Comparison of ENCODE assay signal across 7 mouse cellular contexts in genomic region chr19:45783181-45783932, GRCm38 (mm10). TPM values are rescaled to one million over a fixed set of nuclear protein-coding genes. Genes with fewer than 3 reads are reported as not detected.
DNase-seq lines count a peak whose midpoint lies in the region; ATAC-seq lines count a peak whose summit lies in the region.

Gene Mgea5, minus strand, starts transcription at chr19:45783837.

- no peaks in the 10 kb centered on the region for H3K27me3 ChIP-seq in intestine, embryonic 15.5 days (replicated peaks)
- no peaks in the 10 kb centered on the region for H3K27me3 ChIP-seq in midbrain, embryonic 10.5 days (ENCODE audit: low read depth, poor library complexity, severe bottlenecking)

- intact Hi-C loops in gastrocnemius, postnatal 36 days (cut with DNase I), result no loop called here
- intact Hi-C loops in left cerebral cortex, postnatal 25 days (cut with DNase I), result no loop called here

- peak; percentile 98 for ATAC-seq in intestine, embryonic 15.5 days

- H3K4me3 ChIP-seq in intestine, embryonic 15.5 days (replicated peaks), result peak within 1 kb of the TSS; percentile 100
- peak within 1 kb of the TSS; percentile 100 for H3K4me3 ChIP-seq in midbrain, embryonic 10.5 days

- 0% methylated on average over 57 of the region's 71 CpGs for WGBS in intestine, embryonic 15.5 days
- WGBS in midbrain, embryonic 10.5 days, result under 1% methylated on average over 62 of the region's 71 CpGs

- peaks cover 7% of the 10 kb centered on the region for H3K36me3 ChIP-seq in intestine, embryonic 15.5 days
- peaks cover 28% of the 10 kb centered on the region for H3K36me3 ChIP-seq in midbrain, embryonic 10.5 days

- H3K4me2 ChIP-seq in intestine, embryonic 15.5 days (replicated peaks), result peak within 1 kb of the TSS; percentile 71

- peaks cover 20% of the 10 kb centered on the region for H3K4me1 ChIP-seq in intestine, embryonic 15.5 days (replicated peaks)
- peaks cover 35% of the 10 kb centered on the region for H3K4me1 ChIP-seq in midbrain, embryonic 10.5 days

- H3K27ac ChIP-seq in intestine, embryonic 15.5 days, result peak within 1 kb of the TSS; percentile 96
- H3K27ac ChIP-seq in midbrain, embryonic 10.5 days (replicated peaks), result peak within 1 kb of the TSS; percentile 99

- peak; percentile 99 for DNase-seq in adrenal gland, adult 2 months
- peak; percentile 96 for DNase-seq in embryo, embryonic 11.5 days (ENCODE audit: low read depth, low spot score)
- DNase-seq in gastrocnemius, postnatal 36 days, result peak; percentile 94 to 97
- DNase-seq in left cerebral cortex, postnatal 25 days (ENCODE audit: low spot score in 2 of 2), result peak; percentile 98 to 99
- DNase-seq in midbrain, embryonic 10.5 days (ENCODE audit: low spot score), result peak; percentile 99
- peak; percentile 97 for DNase-seq in right cerebral cortex, postnatal 4 days

- peak within 1 kb of the TSS; percentile 98 for H3K9ac ChIP-seq in intestine, embryonic 15.5 days

- no peaks in the 10 kb centered on the region for H3K9me3 ChIP-seq in intestine, embryonic 15.5 days
- H3K9me3 ChIP-seq in midbrain, embryonic 10.5 days (replicated peaks), result no peaks in the 10 kb centered on the region

RNA-seq across cellular contexts. Expression of gene Mgea5, which starts in this region (rescaled TPM):
- 10 to 100 TPM; 55.8 to 85.1 TPM for total RNA-seq in adrenal gland, adult 2 months (2021)
- polyA plus RNA-seq in adrenal gland, adult 2 months (2012; rRNA removed), result 5.4 and 8.2 TPM in 2 replicates
- total RNA-seq in gastrocnemius, postnatal 36 days (2021), result 10 to 100 TPM; 26.2 to 31.1 TPM
- polyA plus RNA-seq in intestine, embryonic 15.5 days (2015; fragmentation: Nextera tagmentation; extraction: Ambion mirVana), result 36.3 and 36.4 TPM in 2 replicates
- total RNA-seq in left cerebral cortex, postnatal 25 days (2021), result 100 to 1,000 TPM; 159 to 160 TPM
- 60.8 and 67.5 TPM in 2 replicates for polyA plus RNA-seq in midbrain, embryonic 10.5 days (2016; fragmentation: Nextera tagmentation; extraction: Ambion mirVana)

Comparison
In these comparisons a context has a peak if more than half of its experiments do, and no peak if none do; other contexts are left out.
1. Peak in every context shown above with its lines: DNase-seq, ATAC-seq, H3K4me3 ChIP-seq and H3K27ac ChIP-seq.